Mouse (Mus musculus) cortical plate, adult 2 months (tissue): ENCODE data around the gene Slc30a2.

Experiments
- CTCF ChIP-seq: fragments of 200-500 bp; IDR thresholded peaks from 2 replicates; pipeline ENCODE4 v1.5.1; 2011; ENCODE audit warnings: mild to moderate bottlenecking, control low read depth, low read length; ENCODE audit not compliant: insufficient read depth; ENCODE audit errors: extremely low read depth
- POLR2A ChIP-seq: fragments of 200-500 bp; IDR thresholded peaks from 2 replicates; pipeline ENCODE4 v1.6.1; 2011; ENCODE audit warnings: mild to moderate bottlenecking, low read length, control low read depth; ENCODE audit not compliant: insufficient read depth; ENCODE audit errors: extremely low read depth

GRCm38 (mm10) chr4:134299498-134299810, 43.5 kb upstream of the Slc30a2 start:
- no peak for TF ChIP-seq CTCF
- TF ChIP-seq POLR2A: no peak
